Mouse (Mus musculus): ENCODE measurements around the gene Pp2d1. TPM values are rescaled to one million over a fixed set of nuclear protein-coding genes. Genes with fewer than 3 reads are reported as not detected.
"Not testable (repeated sequence)": the region's sequence is repeated elsewhere in the genome, so short reads cannot be mapped to it uniquely, and the experiment has no call there.

Gene Pp2d1
- polyA plus RNA-seq (2012; rRNA removed): 0.06 TPM in 1 of 2 replicates, not detected in the other

- not testable (repeated sequence) for DNase-seq (ENCODE audit: low read depth)
These were observed at the start of gene Pp2d1 for GRCm38 (mm10) chr17:53539351-53539750. Gene Pp2d1 (minus strand): TSS chr17:53539451.

GRCm38 (mm10) chr17:53588097-53588855, 49.0 kb upstream of the Pp2d1 start:
- DNase-seq (ENCODE audit: low read depth): no peak

- peak; percentile 98 for DNase-seq (ENCODE audit: low read depth)
These were observed 48.0 kb upstream of the Pp2d1 start for GRCm38 (mm10) chr17:53587074-53587851.

DNA sequence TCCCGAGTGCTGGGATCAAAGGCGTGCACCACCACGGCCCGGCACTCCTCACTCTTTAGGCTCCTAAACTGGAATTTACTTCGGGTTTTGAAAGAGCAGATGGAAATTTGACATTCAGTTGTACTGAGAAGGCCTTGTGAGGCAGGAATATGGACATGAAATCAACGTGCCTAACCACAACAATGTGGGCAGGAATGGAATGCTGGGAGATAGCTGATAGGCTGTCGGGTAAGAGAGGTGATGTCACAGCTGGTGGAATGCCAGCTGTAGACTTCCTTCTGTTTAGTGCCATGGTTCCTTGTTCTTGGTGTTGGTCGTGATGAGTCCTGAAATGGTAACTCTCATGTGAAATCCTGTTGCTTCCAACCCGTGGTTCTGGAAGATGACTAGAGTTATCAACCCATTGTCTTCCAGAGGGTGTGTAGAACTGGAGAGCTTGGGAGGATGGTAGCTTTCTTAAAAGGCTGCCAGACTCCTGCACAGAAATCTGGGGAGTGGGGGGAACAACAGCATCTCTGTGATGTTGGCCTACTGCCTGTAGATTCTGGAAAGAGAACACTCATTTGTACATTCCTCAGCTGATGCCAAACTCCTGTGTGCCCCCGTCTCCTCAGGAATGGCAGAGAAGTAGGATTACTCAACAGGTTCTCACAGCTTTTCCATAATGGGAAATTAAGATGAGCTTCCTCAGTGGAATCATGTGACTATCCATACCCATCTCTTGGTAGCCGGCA, 44.8 kb upstream of the Pp2d1 start:
- no peak for DNase-seq (ENCODE audit: low read depth)

DNA sequence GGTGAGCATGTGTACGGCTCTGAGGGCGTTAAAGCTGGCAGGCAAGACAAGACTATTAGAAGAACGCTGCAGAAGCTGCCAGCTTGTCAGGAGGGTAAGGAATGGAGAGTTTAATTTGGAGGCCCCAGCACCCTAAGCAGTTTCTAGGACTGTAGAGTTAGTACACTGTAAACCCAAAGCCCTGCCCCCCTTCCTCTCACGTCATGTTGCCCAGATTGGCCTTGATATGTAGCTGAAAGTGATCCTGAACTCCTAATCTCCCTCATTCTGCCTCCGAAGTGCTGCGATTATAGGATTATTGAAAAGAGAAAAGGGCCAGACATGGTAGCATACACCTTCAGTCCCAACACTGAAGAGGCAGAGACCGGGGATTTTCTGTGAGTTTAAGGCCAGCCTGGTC, 43.6 kb upstream of the Pp2d1 start:
- no peak for DNase-seq (ENCODE audit: low read depth)

DNA sequence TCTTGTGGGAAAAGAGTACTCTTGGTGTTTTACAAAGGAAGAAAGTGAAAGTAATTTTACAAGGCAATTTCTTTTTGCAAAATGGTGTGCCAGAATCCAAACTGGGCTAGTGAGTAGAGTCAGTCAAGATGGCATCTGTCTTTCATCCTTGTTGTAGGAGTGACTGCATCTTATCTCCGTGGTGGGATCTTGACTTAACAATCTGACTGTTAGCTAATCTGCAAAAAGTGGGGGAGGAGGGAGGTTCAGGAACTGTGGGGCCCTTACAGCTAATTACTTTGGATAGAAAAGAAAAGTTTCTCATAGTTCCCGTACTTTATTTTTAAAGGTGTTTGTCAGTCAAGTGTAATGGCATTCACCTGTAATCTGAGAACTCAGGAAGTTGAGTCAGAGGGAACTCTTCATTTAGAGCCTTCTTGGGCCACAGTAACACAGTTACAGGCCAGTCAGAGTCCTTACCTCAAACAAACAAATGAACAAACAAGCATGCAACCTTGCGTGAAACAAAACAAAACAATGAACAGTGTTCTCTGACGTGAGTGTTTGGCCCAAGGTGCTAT, 42.9 kb upstream of the Pp2d1 start:
- no peak for DNase-seq (ENCODE audit: low read depth)

DNA sequence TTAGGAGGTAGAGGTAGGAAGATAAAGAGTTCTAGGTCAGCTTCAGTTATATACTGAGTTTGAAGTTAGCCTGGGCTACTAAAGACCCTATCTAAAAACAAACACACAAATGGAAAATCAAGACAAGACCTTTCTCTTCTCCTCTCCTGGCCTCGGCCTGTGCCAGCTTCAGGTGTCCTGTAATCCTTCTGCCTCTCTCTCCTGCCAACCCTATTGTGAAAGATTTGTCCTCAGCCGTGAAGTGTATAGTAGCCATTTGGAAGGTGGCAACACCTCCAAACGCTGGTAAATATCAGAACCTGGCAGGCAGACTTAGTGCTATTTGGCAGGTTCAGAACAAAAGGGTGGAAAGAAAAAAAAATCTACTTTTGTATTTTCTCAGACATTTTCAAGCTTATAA, 41.0 kb upstream of the Pp2d1 start:
- no peak for DNase-seq (ENCODE audit: low read depth)

GRCm38 (mm10) chr17:53579612-53580011, 40.4 kb upstream of the Pp2d1 start:
- no peak for DNase-seq (ENCODE audit: low read depth)

- no peak for DNase-seq (ENCODE audit: low read depth)
These were observed 39.5 kb upstream of the Pp2d1 start for GRCm38 (mm10) chr17:53578776-53579175.

- DNase-seq (ENCODE audit: low read depth): no peak
These were observed 39.0 kb upstream of the Pp2d1 start for GRCm38 (mm10) chr17:53578249-53578648.

DNA sequence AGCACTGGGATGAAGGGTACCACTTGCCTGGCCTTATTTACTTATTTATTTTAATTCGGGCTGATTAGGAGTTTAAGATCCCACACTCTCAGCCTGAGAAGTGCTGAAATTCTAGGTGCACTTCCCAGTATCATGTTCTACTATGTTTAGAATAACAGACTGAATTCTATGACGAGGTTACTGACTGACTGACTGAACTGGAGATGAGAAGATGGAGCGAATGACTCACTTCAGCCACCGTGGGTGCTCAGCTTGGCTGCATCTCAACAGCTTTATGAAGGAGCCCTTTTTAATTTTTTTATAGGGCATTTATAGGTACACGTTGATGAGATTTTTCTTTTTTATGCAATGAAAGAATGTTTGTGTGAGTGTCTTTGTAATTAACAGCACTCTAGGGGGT, 38.5 kb upstream of the Pp2d1 start:
- no peak for DNase-seq (ENCODE audit: low read depth)

DNA sequence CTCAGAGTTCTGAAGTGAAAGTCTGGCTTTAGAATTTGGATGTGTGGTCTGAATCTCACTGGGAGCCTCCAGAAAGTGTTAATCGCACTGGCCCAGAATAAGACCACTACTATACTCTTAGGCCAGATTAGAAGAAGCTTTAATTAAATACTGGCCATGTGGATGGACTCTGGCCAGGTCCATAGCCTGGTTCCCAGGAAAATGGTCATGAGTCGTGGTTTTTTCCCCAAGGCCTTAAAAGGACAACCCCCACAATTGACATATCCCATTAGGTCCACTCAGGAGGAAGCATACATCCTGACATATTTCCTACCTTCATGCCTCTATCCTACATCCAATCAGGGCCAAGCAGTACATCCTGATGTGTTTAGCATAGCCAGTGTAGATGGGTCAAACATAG, 37.9 kb upstream of the Pp2d1 start:
- DNase-seq (ENCODE audit: low read depth): no peak

DNA sequence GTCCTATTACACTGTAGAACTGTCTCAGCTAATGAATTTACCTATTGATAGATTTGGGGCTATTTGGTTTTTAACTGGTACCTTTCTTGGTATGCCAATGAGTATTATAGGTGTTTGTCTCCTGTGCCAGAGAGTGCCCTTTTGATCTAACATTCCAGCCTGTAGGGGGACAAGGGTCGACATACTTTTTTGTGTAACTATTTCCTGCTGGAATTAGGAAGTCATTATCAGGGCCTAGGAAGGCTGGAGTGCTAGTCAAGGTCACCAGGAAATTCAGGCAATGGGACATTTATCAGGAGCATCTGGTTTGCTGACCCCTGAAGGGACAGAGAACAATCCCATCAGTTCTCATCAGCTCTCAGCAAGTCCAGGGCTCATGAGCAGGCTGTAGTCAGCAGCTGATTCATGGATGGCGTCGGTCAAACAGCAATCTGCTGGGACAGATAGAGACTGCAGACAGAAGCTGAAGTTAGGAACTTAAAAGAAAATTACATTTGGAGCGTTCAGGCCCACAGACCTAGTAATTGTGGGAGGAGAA, 33.8 kb upstream of the Pp2d1 start:
- DNase-seq (ENCODE audit: low read depth): no peak

DNA sequence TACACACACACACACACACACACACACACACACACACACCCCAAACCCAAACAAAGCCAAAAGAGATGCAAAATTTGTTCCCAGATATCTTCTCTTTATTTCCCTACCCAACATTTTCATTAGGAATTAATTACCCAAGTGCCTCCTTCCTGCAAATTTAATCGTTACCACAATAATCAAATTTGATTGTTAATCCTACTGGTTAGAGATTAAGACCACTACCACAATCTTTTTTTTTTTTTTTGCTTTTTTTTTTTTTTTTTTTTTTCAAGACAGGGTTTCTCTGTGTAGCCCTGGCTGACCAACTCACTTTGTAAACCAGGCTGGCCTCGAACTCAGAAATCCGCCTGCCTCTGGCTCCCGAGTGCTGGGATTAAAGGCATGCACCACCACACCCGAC, 31.7 kb upstream of the Pp2d1 start:
- DNase-seq (ENCODE audit: low read depth): not testable (repeated sequence)

- DNase-seq (ENCODE audit: low read depth): no peak
These were observed 31.2 kb upstream of the Pp2d1 start for GRCm38 (mm10) chr17:53570361-53570875.

DNA sequence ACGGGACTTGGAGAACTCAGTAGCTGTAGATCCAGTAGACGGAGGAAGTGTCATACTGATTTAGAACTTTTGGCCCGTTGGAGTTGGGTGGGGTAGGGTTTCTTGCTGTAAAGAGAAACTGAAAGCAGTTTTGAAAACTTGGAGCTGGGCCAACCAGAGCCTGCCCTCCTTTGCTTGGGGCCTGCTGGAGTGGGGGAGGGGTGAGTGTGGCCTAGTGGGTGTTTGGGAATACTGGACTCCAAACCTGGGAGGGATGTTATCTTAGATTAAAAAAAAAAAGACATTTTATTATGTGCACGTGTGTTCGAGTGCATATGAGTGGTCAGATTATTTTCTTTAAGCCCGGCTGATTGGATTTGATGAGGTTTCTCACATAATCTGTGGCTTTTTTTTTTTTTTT, 30.6 kb upstream of the Pp2d1 start:
- DNase-seq (ENCODE audit: low read depth): no peak

- no peak for DNase-seq (ENCODE audit: low read depth)
These were observed 29.6 kb upstream of the Pp2d1 start for GRCm38 (mm10) chr17:53568734-53569386.

- no peak for DNase-seq (ENCODE audit: low read depth)
These were observed 28.9 kb upstream of the Pp2d1 start for GRCm38 (mm10) chr17:53568118-53568517.

DNA sequence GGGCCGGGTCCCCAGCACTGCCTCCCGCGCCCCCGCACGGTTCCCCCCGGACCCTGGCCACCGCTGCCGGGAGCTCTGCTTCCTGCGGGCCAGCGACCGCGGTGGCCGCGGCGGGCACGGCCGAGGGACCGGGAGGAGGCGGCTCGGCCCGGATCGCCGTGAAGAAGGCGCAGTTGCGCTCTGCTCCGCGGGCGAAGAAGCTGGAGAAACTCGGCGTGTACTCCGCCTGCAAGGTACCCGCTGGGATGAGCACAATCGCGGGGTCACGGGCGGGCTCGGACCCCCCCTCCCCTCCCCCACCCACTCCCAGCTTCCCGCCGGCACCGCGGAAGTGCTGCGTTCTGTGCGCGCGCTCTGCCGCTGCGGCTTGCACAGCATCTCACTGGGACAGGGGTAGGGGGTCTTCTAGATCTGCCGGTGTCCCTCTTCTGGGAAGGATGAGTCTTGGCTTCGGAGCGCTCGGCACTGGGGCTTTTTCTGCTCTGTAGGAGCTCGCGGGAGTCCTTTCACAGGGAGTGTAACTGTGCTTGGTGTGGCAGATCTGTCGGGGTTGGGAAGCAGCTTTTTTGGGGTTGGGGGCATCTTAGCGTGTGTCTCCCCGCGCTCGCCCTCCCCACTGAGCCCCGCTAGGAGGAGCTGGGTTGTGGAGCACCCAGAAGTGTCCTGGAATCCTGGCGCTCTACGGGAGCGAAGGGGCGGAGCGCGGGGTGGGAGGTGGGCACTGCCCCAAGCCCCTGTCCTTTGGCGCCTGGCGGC, 28.3 kb upstream of the Pp2d1 start:
- DNase-seq (ENCODE audit: low read depth): no peak

- no peak for DNase-seq (ENCODE audit: low read depth)
These were observed 27.7 kb upstream of the Pp2d1 start for GRCm38 (mm10) chr17:53566919-53567345.
